Mouse (Mus musculus) CH12.LX (cell line): Measurements from ENCODE around the gene Gm37240. TPM values are rescaled to one million over a fixed set of nuclear protein-coding genes. Genes with fewer than 3 reads are reported as not detected.

Source experiments
- DNase-seq: peaks from one replicate; pipeline ENCODE4 v3.0.0-alpha.2; 2013; ENCODE audit errors: extremely low read depth
- H3K27ac ChIP-seq: 2 replicates; pipeline ENCODE4 v1.5.1; 2012; ENCODE audit warnings: low read depth, mild to moderate bottlenecking, control low read depth, moderate library complexity; ENCODE audit not compliant: insufficient read depth
- H3K27me3 ChIP-seq: replicated peaks from 2 replicates; pipeline ENCODE3; 2012; ENCODE audit warnings: inconsistent platforms
- H3K36me3 ChIP-seq, 2 experiments: replicated peaks in 1 of 2; 2 replicates each; pipeline versions ENCODE3 to v1.6.1; 2012; ENCODE audit warnings: inconsistent platforms in 1 of 2, low read length in 1 of 2, mild to moderate bottlenecking in 1 of 2, mixed read lengths in 1 of 2, moderate library complexity in 1 of 2; ENCODE audit not compliant: control insufficient read depth in 1 of 2, insufficient read depth in 1 of 2
- H3K4me1 ChIP-seq, 2 experiments: 2 replicates each; pipeline ENCODE4 v1.6.1; 2012; ENCODE audit warnings: inconsistent platforms in 1 of 2, moderate library complexity in 1 of 2; ENCODE audit not compliant: insufficient read depth in 2 of 2, control insufficient read depth in 1 of 2
- H3K4me2 ChIP-seq: 2 replicates; pipeline ENCODE4 v1.6.1; 2012; ENCODE audit warnings: low read depth, mild to moderate bottlenecking, control low read depth; ENCODE audit not compliant: poor library complexity, insufficient read depth, severe bottlenecking
- H3K4me3 ChIP-seq, 3 experiments: fragments of 150-350 bp in 1 of 3; sonication (generic) in 1 of 3; replicated peaks in 1 of 3; 2 replicates each; pipeline versions ENCODE3 to v1.5.1; 2011 to 2012; ENCODE audit warnings: low read depth in 2 of 3, low read length in 2 of 3, mild to moderate bottlenecking in 2 of 3, moderate library complexity in 2 of 3, control low read depth in 1 of 3, improper control_type of control experiment in 1 of 3, inconsistent platforms in 1 of 3, mixed read lengths in 1 of 3; ENCODE audit not compliant: poor library complexity in 1 of 3
- H3K79me2 ChIP-seq: replicated peaks from 2 replicates; pipeline ENCODE4 v1.6.1; 2012; ENCODE audit warnings: mild to moderate bottlenecking, moderate library complexity; ENCODE audit not compliant: control insufficient read depth, poor library complexity, insufficient read depth, severe bottlenecking; ENCODE audit errors: extremely low read depth
- H3K9ac ChIP-seq: 2 replicates; pipeline ENCODE4 v1.6.1; 2012; ENCODE audit warnings: low read depth, mild to moderate bottlenecking, control low read depth, moderate library complexity; ENCODE audit not compliant: insufficient read depth
- H3K9me3 ChIP-seq: replicated peaks from 2 replicates; pipeline ENCODE3; 2012; ENCODE audit warnings: low read length, inconsistent platforms, mixed read lengths
- BHLHE40 ChIP-seq: IDR thresholded peaks from 2 replicates; pipeline ENCODE4 v1.6.1; 2011; ENCODE audit warnings: mild to moderate bottlenecking, low read depth, low read length, improper control_type of control experiment
- CHD1 ChIP-seq: IDR thresholded peaks from 2 replicates; pipeline ENCODE4 v1.6.1; 2012; ENCODE audit warnings: low read depth, low read length, improper control_type of control experiment, inconsistent platforms
- CHD2 ChIP-seq: IDR thresholded peaks from 2 replicates; pipeline ENCODE4 v1.6.1; 2011; ENCODE audit warnings: low read length, improper control_type of control experiment
- CTCF ChIP-seq, 2 experiments: IDR thresholded peaks in 1 of 2; conservative IDR thresholded peaks in 1 of 2; 2 replicates each; pipeline ENCODE4 v1.5.1; 2011 to 2012; ENCODE audit warnings: low read depth in 2 of 2, low read length in 2 of 2, improper control_type of control experiment in 1 of 2, inconsistent platforms in 1 of 2, mild to moderate bottlenecking in 1 of 2, moderate library complexity in 1 of 2
- E2F4 ChIP-seq: IDR thresholded peaks from 2 replicates; pipeline ENCODE4 v1.6.1; 2011; ENCODE audit warnings: low read depth, low read length, improper control_type of control experiment; ENCODE audit not compliant: insufficient replicate concordance
- EP300 ChIP-seq: IDR thresholded peaks from 2 replicates; pipeline ENCODE4 v1.6.1; 2011; ENCODE audit warnings: low read length, improper control_type of control experiment
- ETS1 ChIP-seq: conservative IDR thresholded peaks from 2 replicates; pipeline ENCODE4 v1.6.1; 2012; ENCODE audit warnings: low read depth, mild to moderate bottlenecking, inconsistent platforms, low read length, improper control_type of control experiment, moderate library complexity
- GABPA ChIP-seq: IDR thresholded peaks from 2 replicates; pipeline ENCODE4 v1.6.1; 2012; ENCODE audit warnings: low read depth, low read length, improper control_type of control experiment, inconsistent platforms; ENCODE audit not compliant: insufficient replicate concordance
- HCFC1 ChIP-seq: IDR thresholded peaks from 2 replicates; pipeline ENCODE4 v1.6.1; 2012; ENCODE audit warnings: low read depth, mild to moderate bottlenecking, inconsistent platforms, low read length, improper control_type of control experiment
- IRF4 ChIP-seq: IDR thresholded peaks from 2 replicates; pipeline ENCODE4 v1.6.1; 2014; ENCODE audit warnings: low read depth, mild to moderate bottlenecking, inconsistent platforms, low read length, improper control_type of control experiment
- JUN ChIP-seq: IDR thresholded peaks from 2 replicates; pipeline ENCODE4 v1.6.1; 2011; ENCODE audit warnings: low read depth, mild to moderate bottlenecking, low read length, improper control_type of control experiment, moderate library complexity; ENCODE audit not compliant: insufficient read depth
- JUND ChIP-seq: conservative IDR thresholded peaks from 2 replicates; pipeline ENCODE4 v1.6.1; 2011; ENCODE audit warnings: low read depth, low read length, improper control_type of control experiment
- MAFK ChIP-seq: IDR thresholded peaks from 2 replicates; pipeline ENCODE4 v1.6.1; 2011; ENCODE audit warnings: low read length, improper control_type of control experiment; ENCODE audit not compliant: insufficient replicate concordance
- MAX ChIP-seq: IDR thresholded peaks from 2 replicates; pipeline ENCODE4 v1.6.1; 2011; ENCODE audit warnings: low read length, improper control_type of control experiment
- MAZ ChIP-seq: IDR thresholded peaks from 2 replicates; pipeline ENCODE4 v1.6.1; 2012; ENCODE audit warnings: low read depth, mild to moderate bottlenecking, inconsistent platforms, low read length, improper control_type of control experiment, moderate library complexity
- MEF2A ChIP-seq: IDR thresholded peaks from 2 replicates; pipeline ENCODE4 v1.6.1; 2014; ENCODE audit warnings: low read depth, mild to moderate bottlenecking, inconsistent platforms, low read length, improper control_type of control experiment, borderline replicate concordance
- MXI1 ChIP-seq: IDR thresholded peaks from 2 replicates; pipeline ENCODE4 v1.6.1; 2011; ENCODE audit warnings: mild to moderate bottlenecking, low read depth, low read length, improper control_type of control experiment
- NELFE ChIP-seq: IDR thresholded peaks from 2 replicates; pipeline ENCODE4 v1.6.1; 2011; ENCODE audit warnings: low read depth, low read length, improper control_type of control experiment
- RAD21 ChIP-seq: IDR thresholded peaks from 2 replicates; pipeline ENCODE4 v1.6.1; 2011; ENCODE audit warnings: low read depth, mild to moderate bottlenecking, low read length, improper control_type of control experiment, moderate library complexity
- RCOR1 ChIP-seq: conservative IDR thresholded peaks from 2 replicates; pipeline ENCODE4 v1.6.1; 2012; ENCODE audit warnings: low read depth, mild to moderate bottlenecking, inconsistent platforms, low read length, improper control_type of control experiment
- SIN3A ChIP-seq: IDR thresholded peaks from 2 replicates; pipeline ENCODE4 v1.6.1; 2012; ENCODE audit warnings: low read length, improper control_type of control experiment, inconsistent platforms
- SMC3 ChIP-seq: IDR thresholded peaks from 2 replicates; pipeline ENCODE4 v1.6.1; 2011; ENCODE audit warnings: low read depth, low read length, improper control_type of control experiment
- TBP ChIP-seq: conservative IDR thresholded peaks from 2 replicates; pipeline ENCODE4 v1.6.1; 2011; ENCODE audit warnings: low read depth, low read length, improper control_type of control experiment
- TCF12 ChIP-seq: IDR thresholded peaks from 2 replicates; pipeline ENCODE4 v1.6.1; 2014; ENCODE audit warnings: low read depth, mild to moderate bottlenecking, inconsistent platforms, low read length, improper control_type of control experiment
- UBTF ChIP-seq: IDR thresholded peaks from 2 replicates; pipeline ENCODE4 v1.6.1; 2012; ENCODE audit warnings: low read depth, mild to moderate bottlenecking, inconsistent platforms, low read length, improper control_type of control experiment, moderate library complexity
- USF1 ChIP-seq: IDR thresholded peaks from 2 replicates; pipeline ENCODE4 v1.6.1; 2014; ENCODE audit warnings: low read depth, mild to moderate bottlenecking, inconsistent platforms, low read length, improper control_type of control experiment
- USF2 ChIP-seq: conservative IDR thresholded peaks from 2 replicates; pipeline ENCODE4 v1.6.1; 2011; ENCODE audit warnings: low read depth, low read length, improper control_type of control experiment
- ZC3H11A ChIP-seq: IDR thresholded peaks from 2 replicates; pipeline ENCODE4 v1.6.1; 2012; ENCODE audit warnings: low read depth, mild to moderate bottlenecking, inconsistent platforms, low read length, improper control_type of control experiment
- ZKSCAN1 ChIP-seq: IDR thresholded peaks from 2 replicates; pipeline ENCODE4 v1.6.1; 2012; ENCODE audit warnings: low read depth, inconsistent platforms, low read length, improper control_type of control experiment, borderline replicate concordance
- ZMIZ1 ChIP-seq: IDR thresholded peaks from 2 replicates; pipeline ENCODE4 v1.6.1; 2012; ENCODE audit warnings: low read depth, mild to moderate bottlenecking, inconsistent platforms, low read length, improper control_type of control experiment
- ZNF384 ChIP-seq: IDR thresholded peaks from 2 replicates; pipeline ENCODE4 v1.6.1; 2012; ENCODE audit warnings: low read depth, low read length, improper control_type of control experiment, inconsistent platforms
- dilution Hi-C: fragments of 300-500 bp; cut with MboI; formaldehyde crosslinking; loops from 2 replicates; pipeline ENCODE4 v1.14.3; 2020; ENCODE audit warnings: low sequenced_read_pairs; ENCODE audit not compliant: extremely low pct_unique_long_range_greater_than_20kb, extremely low pct_ligation_motif_present
- in situ Hi-C: fragments of 300-500 bp; cut with MboI; formaldehyde crosslinking; loops from 3 replicates; pipeline ENCODE4 v1.14.3; 2019; ENCODE audit warnings: low sequenced_read_pairs, low pct_ligation_motif_present, low pct_unique_long_range_greater_than_20kb, mixed read lengths
- polyA plus RNA-seq: library from polyadenylated mRNA; unstranded; fragments of >175 nt; gene quantifications from 2 replicates; pipeline ENCODE4 v1.2.1, GENCODE M21; 2012; ENCODE audit warnings: low read depth; ENCODE audit not compliant: insufficient read length
- total RNA-seq, 2 experiments: library from RNA; depleted of rRNA; stranded (reverse); fragments of 300-350 nt in 1 of 2; fragments of >200 nt in 1 of 2; gene quantifications; 2 replicates each; pipeline ENCODE4 v1.2.3; 2012 to 2014

Gm37240 gene
- total and polyA plus RNA-seq, 3 experiments = 0.08 to 0.19 (median 0.14) TPM

DNA sequence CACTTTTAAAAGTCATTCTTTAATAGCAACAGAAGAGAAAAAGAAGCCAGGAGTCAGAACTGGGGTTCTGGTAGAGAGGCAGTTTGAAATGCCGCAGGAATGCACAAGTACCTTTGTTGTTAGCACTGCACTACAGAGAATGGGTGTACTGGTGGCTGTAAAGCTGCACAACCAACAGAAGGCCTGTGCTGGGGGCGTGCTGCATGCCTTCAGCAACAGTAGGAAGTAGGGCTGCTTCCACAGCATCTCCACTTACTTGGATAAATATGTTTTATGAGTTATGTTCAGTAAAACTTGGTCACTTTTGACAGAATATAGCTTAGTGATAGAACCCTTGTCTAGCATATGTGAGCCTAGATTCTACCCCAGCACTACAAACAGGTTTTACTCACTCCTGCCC lies 279.6 kb downstream of the Gm37240 start (continued):
- TF ChIP-seq E2F4 = no peak

DNA sequence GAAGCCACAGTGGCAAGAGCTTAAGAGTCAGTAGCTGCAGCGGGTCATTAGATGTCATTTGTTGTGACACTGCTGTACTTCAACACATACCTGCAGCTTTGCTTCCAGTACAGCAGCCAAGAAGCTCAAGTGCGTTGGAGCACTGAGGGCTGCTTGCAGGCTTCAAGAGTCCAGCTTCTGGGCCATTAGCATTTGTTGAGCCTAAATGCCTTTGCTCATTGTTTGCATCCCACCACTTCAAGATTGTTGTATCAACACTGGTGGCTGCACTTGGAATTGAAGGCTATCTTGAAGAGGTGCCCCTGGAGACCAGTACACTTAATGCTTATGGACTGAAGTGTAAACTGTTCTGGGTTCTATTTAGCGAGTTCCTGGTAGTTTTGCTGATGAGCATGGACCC lies 280.4 kb downstream of the Gm37240 start:
- no peak for DNase-seq
- no peak overlapping the region for H3K4me2 ChIP-seq
- H3K4me3 ChIP-seq = no peak overlapping the region
- H3K27me3 ChIP-seq = no peaks in the 10 kb centered on the region
- no peak overlapping the region for H3K9ac ChIP-seq
- in situ Hi-C loops = no loop called here
- no peaks in the 10 kb centered on the region for H3K79me2 ChIP-seq
- peaks cover 36 to 89% of the 10 kb centered on the region in 2 experiments for H3K36me3 ChIP-seq
- H3K9me3 ChIP-seq = no peaks in the 10 kb centered on the region
- dilution Hi-C loops = no loop called here
- H3K27ac ChIP-seq = no peak overlapping the region
- H3K4me1 ChIP-seq = peaks cover 0 to 6% of the 10 kb centered on the region in 2 experiments; a peak in 1 of 4 replicates
- TF ChIP-seq MXI1 (no peak), ZC3H11A (no peak), JUN (no peak), MEF2A (no peak), NELFE (no peak), RCOR1 (no peak), JUND (no peak), MAFK (no peak), ETS1 (no peak), HCFC1 (no peak), MAX (no peak), RAD21 (no peak), ZMIZ1 (no peak), GABPA (no peak), EP300 (no peak), SMC3 (no peak), UBTF (no peak), MAZ (no peak), E2F4 (no peak)

DNA sequence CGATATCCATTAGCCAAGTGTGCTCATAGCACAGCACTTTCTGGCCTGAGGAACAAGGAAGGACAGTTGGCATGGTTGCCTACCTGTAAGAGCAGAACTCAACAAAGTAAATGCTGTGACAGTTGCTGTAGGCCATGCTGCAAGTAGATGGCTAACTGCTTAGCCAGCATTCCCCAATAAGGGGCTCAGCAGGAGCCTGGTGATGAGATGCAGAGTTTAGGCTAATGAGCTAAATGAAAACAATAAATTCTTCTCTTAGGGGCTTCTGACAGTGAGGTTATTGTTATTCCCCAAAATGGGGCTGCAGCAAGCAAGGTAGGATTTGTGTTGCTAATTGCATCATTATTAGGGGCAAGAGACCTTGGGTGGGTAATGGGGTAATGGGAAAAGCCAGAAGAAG lies 283.5 kb downstream of the Gm37240 start:
- H3K79me2 ChIP-seq = no peaks in the 10 kb centered on the region
- dilution Hi-C loops (no loop called here), in situ Hi-C loops (loop anchor here (5.0 kb wide), 1 partner anchor 48 kb away; no protein-coding TSS in a partner anchor)
- H3K27ac ChIP-seq = no peak overlapping the region
- no peak for DNase-seq
- no peak overlapping the region for H3K9ac ChIP-seq
- TF ChIP-seq TCF12 = no peak
- no peak for TF ChIP-seq HCFC1
- no peak for TF ChIP-seq IRF4
- no peak for TF ChIP-seq ZC3H11A
- no peak for TF ChIP-seq BHLHE40
- no peak for TF ChIP-seq CHD2
- no peak for TF ChIP-seq USF2
- no peak for TF ChIP-seq ZKSCAN1
- no peak for TF ChIP-seq TBP
- TF ChIP-seq CHD1 = no peak
- no peak for TF ChIP-seq USF1
- no peak for TF ChIP-seq E2F4
- no peak for TF ChIP-seq MAX
- no peak for TF ChIP-seq MXI1
- no peak for TF ChIP-seq SIN3A
- TF ChIP-seq ZNF384 = no peak
- TF ChIP-seq CTCF (conservative IDR thresholded peaks at IDR 0.05 in 1 of 2, IDR thresholded peaks at IDR 0.05 in 1 of 2; ENCODE audit: low read depth in 2 of 2, low read length in 2 of 2) = no peak
- TF ChIP-seq JUND = no peak
- no peak for TF ChIP-seq NELFE
- peaks cover 28 to 86% of the 10 kb centered on the region in 2 experiments for H3K36me3 ChIP-seq
- H3K27me3 ChIP-seq = no peaks in the 10 kb centered on the region
- H3K4me3 ChIP-seq = no peak overlapping the region
- peaks cover 0 to 6% of the 10 kb centered on the region in 2 experiments; a peak in 1 of 4 replicates for H3K4me1 ChIP-seq
- no peak overlapping the region for H3K4me2 ChIP-seq
- H3K9me3 ChIP-seq = no peaks in the 10 kb centered on the region
